Mouse (Mus musculus) lung, embryonic 15.5 days (tissue): ENCODE data around the gene Gm3173. TPM values are rescaled to one million over a fixed set of nuclear protein-coding genes. Genes with fewer than 3 reads are reported as not detected.
"Not testable (repeated sequence)": the region's sequence is repeated elsewhere in the genome, so short reads cannot be mapped to it uniquely, and the experiment has no call there.

Source experiments
- ATAC-seq: fragments of 200-750 bp; cut with Nextera tagmentation; 2 replicates; pipeline ENCODE4 v1.8.0; 2017; ENCODE audit warnings: moderate number of reproducible peaks, borderline replicate concordance; ENCODE audit not compliant: low FRiP score, low TSS enrichment; ENCODE audit errors: extremely low read depth
- H3K27ac ChIP-seq: fragments of 300-500 bp; sonication (generic); 2 replicates; pipeline ENCODE4 v1.5.1; 2015; ENCODE audit warnings: moderate library complexity, mild to moderate bottlenecking, inconsistent platforms
- H3K27me3 ChIP-seq: fragments of 300-500 bp; sonication (generic); 2 replicates; pipeline ENCODE4 v1.6.1; 2015; ENCODE audit warnings: inconsistent platforms
- H3K36me3 ChIP-seq: fragments of 300-500 bp; sonication (generic); 2 replicates; pipeline ENCODE4 v1.6.1; 2015; ENCODE audit warnings: inconsistent platforms
- H3K4me1 ChIP-seq: fragments of 300-500 bp; sonication (generic); 2 replicates; pipeline ENCODE4 v1.6.1; 2015; ENCODE audit warnings: inconsistent platforms
- H3K4me2 ChIP-seq: fragments of 300-500 bp; sonication (generic); 2 replicates; pipeline ENCODE4 v1.6.1; 2015; ENCODE audit warnings: inconsistent platforms, mild to moderate bottlenecking, moderate library complexity
- H3K4me3 ChIP-seq: fragments of 300-500 bp; sonication (generic); 2 replicates; pipeline ENCODE4 v1.5.1; 2015; ENCODE audit warnings: mild to moderate bottlenecking, inconsistent platforms
- H3K9ac ChIP-seq: fragments of 300-500 bp; sonication (generic); 2 replicates; pipeline ENCODE4 v1.6.1; 2015; ENCODE audit warnings: inconsistent platforms
- H3K9me3 ChIP-seq: fragments of 300-500 bp; sonication (generic); 2 replicates; pipeline ENCODE4 v1.6.1; 2016; ENCODE audit warnings: inconsistent platforms
- WGBS: fragments of 180-500 bp; shearing (Covaris S2); methylation state at CpG from one replicate; pipeline ENCODE4 v1.1.7; 2015; 5-methylcytosine and 5-hydroxymethylcytosine counted together
- polyA plus RNA-seq: library from polyadenylated mRNA; unstranded; fragments of >200 nt; fragmentation: Nextera tagmentation; extraction: Ambion mirVana; gene quantifications from 2 replicates; pipeline ENCODE4 v1.2.1, GENCODE M21; 2015

Gene Gm3173
- polyA plus RNA-seq, 1 experiment from 2014 or later, result 0.37 TPM

- not testable (repeated sequence) for H3K27ac ChIP-seq, H3K4me3 ChIP-seq, H3K9ac ChIP-seq, H3K9me3 ChIP-seq, ATAC-seq, H3K36me3 ChIP-seq, H3K4me1 ChIP-seq, H3K4me2 ChIP-seq, H3K27me3 ChIP-seq
- WGBS, result no CpG with 5 or more reads among the region's 2 CpGs
Observed at GRCm38 (mm10) chr14:4555105-4555504, 124.3 kb downstream of the Gm3173 start, which contains the start of gene Gm3047. Gene Gm3047 (plus strand): TSS chr14:4555405.

Other genes starting within 250 kb of the Gm3173 start
- 0.32 and 0.55 TPM in 2 replicates for gene Gm2974, start 248.4 kb upstream of the Gm3173 start, polyA plus RNA-seq
- gene Gm3138, start 181.4 kb upstream of the Gm3173 start, polyA plus RNA-seq, result not detected in 2 replicates
- gene Gm3149, start 113.7 kb upstream of the Gm3173 start, polyA plus RNA-seq, result not detected in 2 replicates
- 0.31 and 0.37 TPM in 2 replicates for gene 2610042L04Rik, start 96.2 kb upstream of the Gm3173 start, polyA plus RNA-seq
- gene Gm3159, start 33.5 kb upstream of the Gm3173 start, polyA plus RNA-seq, result not detected in 2 replicates
- 0.53 and 0.61 TPM in 2 replicates for gene Gm3164, start 15.5 kb upstream of the Gm3173 start, polyA plus RNA-seq
- gene Gm3182, start 50.8 kb downstream of the Gm3173 start, polyA plus RNA-seq, result not detected in 2 replicates
- gene Gm3047, start 124.4 kb downstream of the Gm3173 start, polyA plus RNA-seq, result not detected in 2 replicates
- gene Gm8159, start 201.4 kb downstream of the Gm3173 start, polyA plus RNA-seq, result not detected in 2 replicates
- gene Gm3239, start 233.2 kb downstream of the Gm3173 start, polyA plus RNA-seq, result not detected in 2 replicates